Mouse (Mus musculus): ENCODE results near the gene Gabrd. TPM values are rescaled to one million over a fixed set of nuclear protein-coding genes. Genes with fewer than 3 reads are reported as not detected.
A peak's percentile ranks its signal among the peaks of the same experiment; 100 is the strongest.
"Not testable (repeated sequence)": the region's sequence is repeated elsewhere in the genome, so short reads cannot be mapped to it uniquely, and the experiment has no call there.

The Gabrd gene
- polyA plus RNA-seq, 1 experiment: 1.2 TPM

DNA sequence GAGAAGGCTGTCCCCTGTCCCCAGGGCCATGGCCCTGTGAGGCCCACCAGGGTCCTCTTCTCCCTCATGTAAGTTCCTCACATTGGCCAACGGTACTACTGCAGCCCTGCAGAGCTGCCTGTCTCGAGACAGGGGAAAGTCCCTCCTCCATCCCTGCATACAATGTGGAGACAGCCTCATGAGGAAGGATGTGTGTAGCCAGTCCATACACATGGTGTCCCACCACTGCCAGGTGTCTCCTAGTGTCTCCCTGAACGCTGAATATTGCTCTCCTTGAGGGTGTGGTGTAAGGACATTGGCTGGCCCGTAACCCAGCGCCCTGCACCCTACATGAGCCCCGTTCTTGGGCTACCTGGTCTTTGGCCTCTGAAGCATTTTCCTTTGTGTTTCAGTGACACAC, 28.4 kb upstream of the Gabrd start:
- 54% methylated on average over 6 of the region's 6 CpGs for WGBS
- Histone ChIP-seq H3K27me3 (ENCODE audit: control insufficient read depth, insufficient read depth, low read length) (no peaks in the 10 kb centered on the region), H3K4me1 (replicated peaks; ENCODE audit: control insufficient read depth, insufficient read depth, low read length) (peaks cover 12% of the 10 kb centered on the region), H3K4me3 (ENCODE audit: control insufficient read depth, insufficient read depth, low read length) (no peak overlapping the region), H3K27ac (ENCODE audit: control insufficient read depth, insufficient read depth, low read length) (no peak overlapping the region), H3K36me3 (ENCODE audit: control insufficient read depth, insufficient read depth, low read length) (no peaks in the 10 kb centered on the region)
- TF ChIP-seq POLR2A (IDR thresholded peaks at IDR 0.05; ENCODE audit: control insufficient read depth, extremely low read depth, insufficient read depth, low read length, poor library complexity): no peak
- TF ChIP-seq CTCF (IDR thresholded peaks at IDR 0.05; ENCODE audit: borderline replicate concordance, control insufficient read depth, extremely low read depth, insufficient read depth, low read length, poor library complexity): no peak
- DNase-seq: no peak

DNA sequence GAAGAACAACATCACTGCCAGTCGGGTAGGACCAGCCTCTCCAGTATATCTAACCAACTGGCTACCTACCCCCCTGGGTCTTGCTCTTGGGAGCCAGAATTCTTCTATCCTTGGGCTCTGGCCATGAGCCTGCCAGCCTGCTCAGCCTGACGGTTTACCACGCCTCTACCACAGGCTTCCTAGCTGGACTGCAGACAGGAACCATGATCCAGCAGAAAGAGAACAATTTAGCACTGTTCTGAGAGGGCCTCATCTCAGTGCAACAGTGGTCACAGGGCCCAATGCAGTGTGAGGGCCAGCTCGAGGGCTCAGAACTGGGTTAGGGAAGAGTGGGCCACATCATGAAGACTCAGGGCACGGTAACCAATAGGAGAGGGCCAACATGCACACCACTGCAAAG, 26.1 kb upstream of the Gabrd start:
- Histone ChIP-seq H3K27me3 (ENCODE audit: control insufficient read depth, insufficient read depth, low read length) (no peaks in the 10 kb centered on the region), H3K36me3 (ENCODE audit: control insufficient read depth, insufficient read depth, low read length) (no peaks in the 10 kb centered on the region; the same call in 1 of the 2 replicates), H3K4me1 (replicated peaks; ENCODE audit: control insufficient read depth, insufficient read depth, low read length) (peaks cover 13% of the 10 kb centered on the region), H3K4me3 (ENCODE audit: control insufficient read depth, insufficient read depth, low read length) (no peak overlapping the region), H3K27ac (ENCODE audit: control insufficient read depth, insufficient read depth, low read length) (no peak overlapping the region)
- TF ChIP-seq CTCF (IDR thresholded peaks at IDR 0.05; ENCODE audit: borderline replicate concordance, control insufficient read depth, extremely low read depth, insufficient read depth, low read length, poor library complexity): no peak
- no peak for TF ChIP-seq POLR2A (IDR thresholded peaks at IDR 0.05; ENCODE audit: control insufficient read depth, extremely low read depth, insufficient read depth, low read length, poor library complexity)
- DNase-seq: no peak
- 71% methylated on average over 5 of the region's 5 CpGs for WGBS

- H3K27me3 ChIP-seq (ENCODE audit: control insufficient read depth, insufficient read depth, low read length); H3K36me3 ChIP-seq (ENCODE audit: control insufficient read depth, insufficient read depth, low read length); DNase-seq: not testable (repeated sequence)
- Histone ChIP-seq H3K4me3 (ENCODE audit: control insufficient read depth, insufficient read depth, low read length) (peak overlapping the region; percentile 34), H3K4me1 (replicated peaks; ENCODE audit: control insufficient read depth, insufficient read depth, low read length) (peaks cover 23% of the 10 kb centered on the region), H3K27ac (ENCODE audit: control insufficient read depth, insufficient read depth, low read length) (peak overlapping the region; percentile 42; the same call in 1 of the 2 replicates)
- 89% methylated on average over 23 of the region's 30 CpGs for WGBS
Observed at GRCm38 (mm10) chr4:155421412-155422370, 23.8 kb upstream of the Gabrd start.

GRCm38 (mm10) chr4:155420137-155420536, 22.2 kb upstream of the Gabrd start:
- no peak for TF ChIP-seq CTCF (IDR thresholded peaks at IDR 0.05; ENCODE audit: borderline replicate concordance, control insufficient read depth, extremely low read depth, insufficient read depth, low read length, poor library complexity)
- no peak for TF ChIP-seq POLR2A (IDR thresholded peaks at IDR 0.05; ENCODE audit: control insufficient read depth, extremely low read depth, insufficient read depth, low read length, poor library complexity)

GRCm38 (mm10) chr4:155414656-155415235, 16.8 kb upstream of the Gabrd start:
- WGBS: 24% methylated on average over 9 of the region's 9 CpGs
- no peak for TF ChIP-seq POLR2A (IDR thresholded peaks at IDR 0.05; ENCODE audit: control insufficient read depth, extremely low read depth, insufficient read depth, low read length, poor library complexity)
- no peak for TF ChIP-seq CTCF (IDR thresholded peaks at IDR 0.05; ENCODE audit: borderline replicate concordance, control insufficient read depth, extremely low read depth, insufficient read depth, low read length, poor library complexity)
- peak overlapping the region; percentile 56 for H3K4me3 ChIP-seq (ENCODE audit: control insufficient read depth, insufficient read depth, low read length)
- no peaks in the 10 kb centered on the region for H3K27me3 ChIP-seq (ENCODE audit: control insufficient read depth, insufficient read depth, low read length)
- peaks cover 34% of the 10 kb centered on the region for H3K4me1 ChIP-seq (replicated peaks; ENCODE audit: control insufficient read depth, insufficient read depth, low read length)
- peak overlapping the region; percentile 97 for H3K27ac ChIP-seq (ENCODE audit: control insufficient read depth, insufficient read depth, low read length)
- no peaks in the 10 kb centered on the region; the same call in 1 of the 2 replicates for H3K36me3 ChIP-seq (ENCODE audit: control insufficient read depth, insufficient read depth, low read length)
- peak; percentile 40 for DNase-seq

More at GRCm38 (mm10) chr4:155420137-155420536, 22.2 kb upstream of the Gabrd start:
- 95% methylated on average over 3 of the region's 3 CpGs for WGBS
- Histone ChIP-seq H3K27ac (ENCODE audit: control insufficient read depth, insufficient read depth, low read length) (no peak overlapping the region), H3K4me1 (replicated peaks; ENCODE audit: control insufficient read depth, insufficient read depth, low read length) (peaks cover 19% of the 10 kb centered on the region), H3K4me3 (ENCODE audit: control insufficient read depth, insufficient read depth, low read length) (no peak overlapping the region), H3K36me3 (ENCODE audit: control insufficient read depth, insufficient read depth, low read length) (no peaks in the 10 kb centered on the region; the same call in 1 of the 2 replicates), H3K27me3 (ENCODE audit: control insufficient read depth, insufficient read depth, low read length) (no peaks in the 10 kb centered on the region)
- no peak for DNase-seq

DNA sequence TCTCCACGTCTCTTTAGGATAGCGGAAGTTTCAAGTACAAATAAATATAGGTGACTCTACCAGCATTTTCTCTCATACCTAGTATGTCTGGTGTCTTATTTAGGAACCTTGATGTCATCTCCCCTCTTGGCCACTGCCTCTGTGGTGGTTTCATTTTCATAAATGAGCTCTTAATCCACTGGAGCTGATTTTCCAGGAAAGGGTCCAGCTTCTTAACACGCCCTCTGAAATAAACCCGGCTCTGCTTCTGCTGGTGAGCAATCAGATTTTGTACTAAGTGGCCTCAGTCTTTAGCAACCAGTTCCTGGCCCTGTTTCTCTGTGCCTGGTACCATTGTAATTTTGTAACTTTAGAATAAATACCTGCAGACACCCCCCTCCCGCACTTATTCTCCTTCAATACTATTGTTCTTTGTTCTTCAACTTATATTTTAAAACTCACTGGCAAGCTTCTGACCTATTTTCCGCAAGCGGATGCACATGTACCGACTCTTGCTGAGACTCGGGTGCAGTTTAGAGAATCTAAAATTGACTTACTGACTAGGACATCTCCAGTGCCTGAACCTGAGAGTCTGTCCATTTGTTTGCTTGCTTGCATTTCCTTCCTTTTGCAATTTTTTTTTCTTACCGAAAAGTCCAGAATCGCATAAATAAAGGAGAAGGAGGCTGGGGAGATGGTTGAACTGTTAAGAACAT, 15.9 kb upstream of the Gabrd start:
- Histone ChIP-seq H3K27me3 (ENCODE audit: control insufficient read depth, insufficient read depth, low read length) (no peaks in the 10 kb centered on the region), H3K4me1 (replicated peaks; ENCODE audit: control insufficient read depth, insufficient read depth, low read length) (peaks cover 36% of the 10 kb centered on the region), H3K36me3 (ENCODE audit: control insufficient read depth, insufficient read depth, low read length) (no peaks in the 10 kb centered on the region), H3K27ac (ENCODE audit: control insufficient read depth, insufficient read depth, low read length) (peak overlapping the region; percentile 97), H3K4me3 (ENCODE audit: control insufficient read depth, insufficient read depth, low read length) (peak overlapping the region; percentile 3; the same call in 1 of the 2 replicates)
- WGBS: 54% methylated on average over 11 of the region's 11 CpGs
- peak; percentile 37 for DNase-seq
- TF ChIP-seq POLR2A (IDR thresholded peaks at IDR 0.05; ENCODE audit: control insufficient read depth, extremely low read depth, insufficient read depth, low read length, poor library complexity): no peak
- no peak for TF ChIP-seq CTCF (IDR thresholded peaks at IDR 0.05; ENCODE audit: borderline replicate concordance, control insufficient read depth, extremely low read depth, insufficient read depth, low read length, poor library complexity)
